Mouse (Mus musculus) right cerebral cortex, postnatal 10 days (tissue): ENCODE data around the gene Tas1r3.

ENCODE experiments used
- DNase-seq, 2 experiments: peaks; one replicate each; pipeline ENCODE4 v3.0.0; 2021; ENCODE audit warnings: low spot score in 2 of 2

The Tas1r3 gene

GRCm38 (mm10) chr4:155863001-155863400 lies at the start of gene Tas1r3:
Tas1r3 (minus strand) TSS chr4:155863362.
- no peak for DNase-seq

GRCm38 (mm10) chr4:155908751-155909150 lies 45.6 kb upstream of the Tas1r3 start:
- peak; percentile 19 to 26 for DNase-seq

GRCm38 (mm10) chr4:155908281-155908680 lies 45.1 kb upstream of the Tas1r3 start:
- DNase-seq: peak; percentile 28 to 33

GRCm38 (mm10) chr4:155907003-155907402 lies 43.8 kb upstream of the Tas1r3 start:
- DNase-seq: peak; percentile 18 to 24

GRCm38 (mm10) chr4:155906125-155906524 lies 43.0 kb upstream of the Tas1r3 start:
- DNase-seq: peak in 1 of 2 experiments; percentile 19

- DNase-seq: peak in 1 of 2 experiments; percentile 18
Observed at GRCm38 (mm10) chr4:155905634-155906033, 42.5 kb upstream of the Tas1r3 start.

- DNase-seq: peak; percentile 45 to 49
Observed at GRCm38 (mm10) chr4:155904318-155905102, 41.3 kb upstream of the Tas1r3 start.

GRCm38 (mm10) chr4:155903246-155903645 lies 40.1 kb upstream of the Tas1r3 start:
- DNase-seq: peak; percentile 25 to 27

- peak; percentile 77 to 79 for DNase-seq
Observed at GRCm38 (mm10) chr4:155901205-155901604, 38.0 kb upstream of the Tas1r3 start.

- peak; percentile 22 to 26 for DNase-seq
Observed at GRCm38 (mm10) chr4:155899355-155899754, 36.2 kb upstream of the Tas1r3 start.

- no peak for DNase-seq
Observed at GRCm38 (mm10) chr4:155898318-155898717, 35.2 kb upstream of the Tas1r3 start.

- no peak for DNase-seq
Observed at GRCm38 (mm10) chr4:155896461-155896860, 33.3 kb upstream of the Tas1r3 start.

- DNase-seq: peak in 1 of 2 experiments; percentile 32
Observed at GRCm38 (mm10) chr4:155895826-155896225, 32.7 kb upstream of the Tas1r3 start.

GRCm38 (mm10) chr4:155895216-155895615 lies 32.1 kb upstream of the Tas1r3 start:
- DNase-seq: peak; percentile 90 to 92

- DNase-seq: peak; percentile 86
Observed at GRCm38 (mm10) chr4:155894311-155894881, 31.2 kb upstream of the Tas1r3 start.

- no peak for DNase-seq
Observed at GRCm38 (mm10) chr4:155893212-155893690, 30.1 kb upstream of the Tas1r3 start.

- DNase-seq: peak; percentile 62 to 70
Observed at GRCm38 (mm10) chr4:155892438-155893211, 29.5 kb upstream of the Tas1r3 start.

- peak; percentile 90 to 92 for DNase-seq
Observed at GRCm38 (mm10) chr4:155892017-155892416, 28.9 kb upstream of the Tas1r3 start.

GRCm38 (mm10) chr4:155891551-155892001 lies 28.4 kb upstream of the Tas1r3 start, which contains the start of the genes Pusl1 and Acap3:
Pusl1 (minus strand) TSS chr4:155891781.
Acap3 (plus strand) TSS chr4:155891822.
- peak; percentile 98 for DNase-seq

GRCm38 (mm10) chr4:155891011-155891471 lies 27.9 kb upstream of the Tas1r3 start:
- peak in 1 of 2 experiments; percentile 53 for DNase-seq

GRCm38 (mm10) chr4:155889316-155889715 lies 26.2 kb upstream of the Tas1r3 start:
- DNase-seq: peak in 1 of 2 experiments; percentile 21

GRCm38 (mm10) chr4:155888181-155888580 lies 25.0 kb upstream of the Tas1r3 start:
- peak in 1 of 2 experiments; percentile 26 for DNase-seq
